Mouse (Mus musculus) heart, postnatal 0 days (tissue): ENCODE data around the gene Drap1. TPM values are rescaled to one million over a fixed set of nuclear protein-coding genes. Genes with fewer than 3 reads are reported as not detected.

ENCODE experiments used
- ATAC-seq: fragments of 200-750 bp; cut with Nextera tagmentation; 2 replicates; pipeline ENCODE4 v1.8.0; 2017; ENCODE audit warnings: low read depth, moderate number of reproducible peaks, moderate library complexity; ENCODE audit not compliant: insufficient read depth
- DNase-seq: peaks from one replicate; pipeline ENCODE4 v3.0.0-alpha.2; 2016; ENCODE audit warnings: low spot score
- H3K27ac ChIP-seq: fragments of 300-500 bp; sonication (generic); 2 replicates; pipeline ENCODE4 v1.5.1; 2014; ENCODE audit warnings: low read depth, mild to moderate bottlenecking
- H3K27me3 ChIP-seq: fragments of 300-500 bp; sonication (generic); 2 replicates; pipeline ENCODE4 v1.6.1; 2014; ENCODE audit warnings: low read length, mixed read lengths; ENCODE audit not compliant: control insufficient read depth, insufficient read depth
- H3K36me3 ChIP-seq: fragments of 300-500 bp; sonication (generic); replicated peaks from 2 replicates; pipeline ENCODE4 v1.6.1; 2014; ENCODE audit warnings: low read length, mixed read lengths; ENCODE audit not compliant: control insufficient read depth, insufficient read depth
- H3K4me1 ChIP-seq: fragments of 300-500 bp; sonication (generic); 2 replicates; pipeline ENCODE4 v1.6.1; 2014; ENCODE audit warnings: antibody characterized with exemption; ENCODE audit not compliant: control insufficient read depth, insufficient read depth
- H3K4me2 ChIP-seq: fragments of 300-500 bp; sonication (generic); 2 replicates; pipeline ENCODE4 v1.6.1; 2014; ENCODE audit warnings: low read depth, mild to moderate bottlenecking, low read length, moderate library complexity
- H3K4me3 ChIP-seq: fragments of 300-500 bp; sonication (generic); 2 replicates; pipeline ENCODE4 v1.5.1; 2014; ENCODE audit warnings: low read depth, low read length
- H3K9ac ChIP-seq: fragments of 300-500 bp; sonication (generic); replicated peaks from 2 replicates; pipeline ENCODE4 v1.6.1; 2014; ENCODE audit warnings: low read depth, low read length, mixed read lengths
- H3K9me3 ChIP-seq: fragments of 300-500 bp; sonication (generic); replicated peaks from 2 replicates; pipeline ENCODE4 v1.6.1; 2016; ENCODE audit warnings: low read length; ENCODE audit not compliant: control insufficient read depth
- CTCF ChIP-seq: IDR thresholded peaks from 2 replicates; pipeline ENCODE4 v1.5.1; 2016; ENCODE audit warnings: antibody characterized with exemption, control low read depth, low read depth
- EP300 ChIP-seq: IDR thresholded peaks from 2 replicates; pipeline ENCODE4 v1.6.1; 2016; ENCODE audit warnings: antibody characterized with exemption, low read depth
- WGBS: fragments of 180-500 bp; shearing (Covaris S2); extraction: QIAGEN DNeasy Blood & Tissue Kit; methylation state at CpG from one replicate; pipeline ENCODE4 v1.1.7; 2014; 5-methylcytosine and 5-hydroxymethylcytosine counted together
- polyA plus RNA-seq: library from polyadenylated mRNA; unstranded; fragments of >200 nt; fragmentation: Nextera tagmentation; extraction: Ambion mirVana; gene quantifications from 2 replicates; pipeline ENCODE4 v1.2.1, GENCODE M21; 2015
- total RNA-seq: library from RNA; depleted of rRNA; stranded (reverse); fragments of >200 nt; gene quantifications from 2 replicates; pipeline ENCODE4 v1.2.3, GENCODE M21; 2014; ENCODE audit warnings: low replicate concordance

Drap1 gene
- total and polyA plus RNA-seq, 2 experiments from 2014 or later, result 169 to 328 TPM

DNA sequence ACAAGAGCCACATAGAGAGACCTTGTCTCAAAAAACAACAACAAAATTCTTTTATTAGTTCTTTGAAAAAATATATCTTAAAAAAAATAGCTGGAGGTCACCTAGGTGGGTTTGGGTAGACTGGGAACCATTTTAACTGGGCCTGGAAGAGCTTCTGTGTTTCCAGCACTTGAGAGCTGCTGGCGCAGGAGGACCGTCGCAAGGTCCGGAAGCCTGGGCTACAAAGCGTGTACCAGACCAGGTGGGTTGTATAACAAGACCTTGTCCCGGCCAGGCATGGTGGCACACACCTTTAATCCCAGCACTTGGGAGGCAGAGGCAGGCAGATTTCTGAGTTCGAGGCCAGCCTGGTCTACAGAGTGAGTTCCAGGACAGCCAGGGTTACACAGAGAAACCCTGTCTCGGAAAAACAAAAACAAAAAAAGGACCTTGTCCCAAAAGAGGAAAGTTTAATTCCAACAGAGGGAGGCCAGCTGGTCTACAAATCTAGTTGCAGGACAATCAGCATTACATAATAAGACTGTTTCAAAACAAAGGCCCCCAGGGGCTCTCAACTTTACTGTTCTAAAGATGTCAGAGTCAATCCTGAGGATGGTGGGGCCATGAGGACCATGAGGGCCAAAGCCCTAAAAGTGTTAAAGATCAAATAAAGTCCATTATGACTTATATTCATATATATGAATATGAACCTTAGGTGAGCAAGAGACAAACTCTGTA, 5.9 kb downstream of the Drap1 start:
- Histone ChIP-seq H3K4me3 (no peak overlapping the region), H3K9me3 (no peaks in the 10 kb centered on the region), H3K4me2 (no peak overlapping the region), H3K36me3 (peaks cover 46% of the 10 kb centered on the region), H3K9ac (no peak overlapping the region), H3K27me3 (no peaks in the 10 kb centered on the region), H3K4me1 (peaks cover 14% of the 10 kb centered on the region), H3K27ac (no peak overlapping the region)
- DNase-seq, result no peak
- ATAC-seq, result no peak
- 90% methylated on average over 8 of the region's 8 CpGs for WGBS
- TF ChIP-seq EP300 (no peak), CTCF (no peak)

DNA sequence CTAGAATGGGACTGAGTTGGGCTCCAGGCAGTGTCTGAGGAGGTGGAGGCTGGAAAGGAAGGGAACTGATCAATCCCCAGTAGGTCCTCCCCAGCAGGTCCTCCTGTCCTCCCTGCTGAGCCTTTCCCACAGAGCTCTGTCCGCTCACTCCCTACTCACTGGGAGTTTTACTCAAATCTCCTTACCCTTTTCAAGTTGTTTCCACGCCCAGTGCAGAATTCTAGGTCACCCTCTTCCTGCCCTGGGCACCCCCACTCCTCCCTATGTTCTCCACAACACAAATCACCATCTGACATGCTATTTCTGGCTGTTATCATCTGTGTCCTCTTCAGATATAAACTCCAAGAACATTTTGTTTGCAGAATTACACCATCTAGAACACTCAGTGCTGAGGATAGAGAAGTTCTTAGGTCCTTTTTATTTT, 10.2 kb downstream of the Drap1 start:
- Histone ChIP-seq H3K4me1 (peaks cover 10% of the 10 kb centered on the region), H3K9ac (no peak overlapping the region), H3K27ac (peak overlapping the region; percentile 81), H3K27me3 (no peaks in the 10 kb centered on the region), H3K36me3 (peaks cover 16% of the 10 kb centered on the region; the same call in 1 of the 2 replicates), H3K9me3 (no peaks in the 10 kb centered on the region), H3K4me3 (no peak overlapping the region), H3K4me2 (peak overlapping the region; percentile 9; the same call in 1 of the 2 replicates)
- WGBS, result 39% methylated on average over 2 of the region's 2 CpGs
- ATAC-seq, result peak; percentile 81
- peak; percentile 89 for TF ChIP-seq EP300
- no peak for TF ChIP-seq CTCF
- peak; percentile 68 for DNase-seq

DNA sequence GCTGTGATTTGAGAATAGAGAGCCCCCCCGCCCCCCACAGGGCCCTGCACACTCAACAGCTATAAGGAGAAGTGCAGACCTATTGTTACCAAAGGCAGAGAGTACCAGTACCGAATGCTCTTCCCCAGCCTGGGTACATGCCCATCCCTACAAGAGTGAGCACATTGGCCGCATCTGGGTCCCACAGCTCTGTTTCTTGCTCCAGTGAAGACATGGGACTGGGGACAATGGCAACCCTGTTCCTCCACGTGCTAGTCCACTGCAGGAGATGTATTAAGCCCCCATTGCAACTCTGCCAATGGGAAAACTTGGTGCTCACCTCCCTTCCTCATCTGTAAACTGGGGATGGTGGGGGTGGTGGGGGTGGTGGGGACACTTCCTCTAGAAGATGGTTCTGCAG, 10.9 kb downstream of the Drap1 start:
- DNase-seq (no peak), ATAC-seq (no peak)
- WGBS, result 80% methylated on average over 4 of the region's 4 CpGs
- Histone ChIP-seq H3K27ac (peak overlapping the region; percentile 81), H3K4me2 (no peak overlapping the region), H3K9ac (no peak overlapping the region), H3K4me3 (no peak overlapping the region), H3K4me1 (peaks cover 11% of the 10 kb centered on the region), H3K9me3 (no peaks in the 10 kb centered on the region), H3K27me3 (no peaks in the 10 kb centered on the region), H3K36me3 (peaks cover 14% of the 10 kb centered on the region; the same call in 1 of the 2 replicates)
- TF ChIP-seq EP300 (no peak), CTCF (no peak)

DNA sequence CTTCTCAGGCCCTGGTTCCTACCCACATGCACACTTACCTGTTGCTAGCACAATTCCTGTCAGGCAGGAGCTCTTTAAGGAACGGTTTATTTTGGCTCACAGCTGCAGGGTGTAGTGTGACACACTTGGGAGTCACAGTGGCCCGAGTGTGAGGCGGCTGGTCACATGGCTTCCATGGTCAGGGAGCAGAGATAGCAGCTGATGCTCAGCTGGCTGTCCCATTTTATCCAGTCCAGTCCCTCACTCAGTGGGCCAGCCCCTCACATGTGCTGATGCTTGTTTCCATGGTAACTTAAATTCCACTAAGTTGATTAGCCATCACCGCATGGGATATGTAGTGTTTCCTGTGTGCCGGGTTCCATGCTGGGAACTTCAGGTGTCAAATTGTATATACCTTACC, 12.8 kb downstream of the Drap1 start:
- no peak overlapping the region for H3K4me2 ChIP-seq
- DNase-seq (no peak), ATAC-seq (no peak)
- no peaks in the 10 kb centered on the region for H3K27me3 ChIP-seq
- no peak for TF ChIP-seq CTCF
- no peak for TF ChIP-seq EP300
- peaks cover 26% of the 10 kb centered on the region for H3K4me1 ChIP-seq
- H3K27ac ChIP-seq, result no peak overlapping the region
- no peaks in the 10 kb centered on the region for H3K9me3 ChIP-seq
- no peak overlapping the region for H3K9ac ChIP-seq
- H3K36me3 ChIP-seq, result no peaks in the 10 kb centered on the region
- no peak overlapping the region for H3K4me3 ChIP-seq
- 52% methylated on average over 5 of the region's 5 CpGs for WGBS

DNA sequence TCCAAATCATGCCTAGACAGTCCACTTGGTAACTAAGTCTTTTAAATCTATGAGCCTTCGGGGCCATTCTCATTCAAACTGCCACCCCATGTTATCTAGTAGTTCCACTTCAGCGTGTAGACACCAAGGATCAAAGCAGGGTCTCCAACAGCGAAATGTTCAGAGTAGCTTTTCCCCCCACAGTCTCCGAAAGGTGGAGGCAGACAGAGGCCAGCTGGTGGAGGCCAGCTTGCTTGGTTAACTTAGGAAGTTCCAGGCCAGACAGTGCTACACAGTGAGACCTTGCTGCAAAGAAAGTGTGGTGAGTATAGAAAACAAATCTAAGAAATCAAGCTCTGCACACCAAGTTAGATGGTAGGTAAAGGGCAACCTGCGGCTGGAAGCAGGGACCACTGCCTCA, 14.1 kb downstream of the Drap1 start:
- 69% methylated on average over 5 of the region's 5 CpGs for WGBS
- ATAC-seq, result no peak

DNA sequence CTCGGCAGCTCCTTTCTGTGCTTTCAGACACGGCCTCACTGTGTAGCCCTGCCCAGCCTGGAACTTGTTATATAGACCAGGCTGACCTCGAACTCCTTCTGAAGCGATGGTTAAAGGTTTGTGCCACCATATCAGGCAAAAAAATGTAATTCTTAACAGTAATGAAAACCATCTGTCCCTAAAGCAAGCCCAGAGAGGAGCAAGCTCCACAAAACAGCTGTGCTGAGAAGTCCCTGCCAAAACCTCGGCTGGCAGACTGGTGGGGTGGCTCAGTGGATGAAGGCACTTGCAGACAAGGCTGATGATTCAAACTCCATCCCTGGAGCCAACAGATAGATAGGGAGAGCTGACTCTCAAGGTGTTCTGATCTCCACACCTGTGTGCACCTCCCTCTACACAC, 15.7 kb downstream of the Drap1 start:
- Histone ChIP-seq H3K4me3 (no peak overlapping the region), H3K9ac (no peak overlapping the region), H3K27ac (peak overlapping the region; percentile 100), H3K4me2 (no peak overlapping the region), H3K9me3 (no peaks in the 10 kb centered on the region), H3K4me1 (peaks cover 20% of the 10 kb centered on the region; the same call in 1 of the 2 replicates), H3K36me3 (no peaks in the 10 kb centered on the region), H3K27me3 (no peaks in the 10 kb centered on the region)
- TF ChIP-seq EP300 (no peak), CTCF (no peak)
- ATAC-seq (no peak), DNase-seq (no peak)
- WGBS, result 64% methylated on average over 5 of the region's 5 CpGs

More for the DNA sequence above, 14.1 kb downstream of the Drap1 start:
- H3K4me1 ChIP-seq, result peaks cover 26% of the 10 kb centered on the region
- DNase-seq, result no peak
- H3K36me3 ChIP-seq, result no peaks in the 10 kb centered on the region
- TF ChIP-seq EP300 (no peak), CTCF (no peak)
- no peaks in the 10 kb centered on the region for H3K9me3 ChIP-seq
- H3K4me3 ChIP-seq, result no peak overlapping the region
- no peaks in the 10 kb centered on the region for H3K27me3 ChIP-seq
- no peak overlapping the region for H3K27ac ChIP-seq
- H3K9ac ChIP-seq, result no peak overlapping the region
- no peak overlapping the region for H3K4me2 ChIP-seq
